Mouse (Mus musculus) midbrain, postnatal 0 days (tissue): ENCODE measurements around the gene Znrd1. TPM values are rescaled to one million over a fixed set of nuclear protein-coding genes. Genes with fewer than 3 reads are reported as not detected.

ENCODE experiments used
- ATAC-seq: fragments of 200-750 bp; cut with Nextera tagmentation; 2 replicates; pipeline ENCODE4 v1.8.0; 2017; ENCODE audit warnings: moderate number of reproducible peaks, mild to moderate bottlenecking, moderate TSS enrichment, moderate library complexity; ENCODE audit not compliant: low FRiP score
- DNase-seq: peaks from one replicate; pipeline ENCODE4 v3.0.0-alpha.2; 2015; ENCODE audit warnings: low spot score
- H3K27ac ChIP-seq: fragments of 300-500 bp; sonication (generic); 2 replicates; pipeline ENCODE4 v1.5.1; 2014; ENCODE audit warnings: low read depth, mild to moderate bottlenecking, low read length, mixed read lengths
- H3K27me3 ChIP-seq: fragments of 300-500 bp; sonication (generic); 2 replicates; pipeline ENCODE4 v1.6.1; 2014; ENCODE audit warnings: low read length, control low read depth, mixed read lengths; ENCODE audit not compliant: insufficient read depth
- H3K36me3 ChIP-seq: fragments of 300-500 bp; sonication (generic); 2 replicates; pipeline ENCODE4 v1.6.1; 2014; ENCODE audit warnings: low read length, control low read depth, mixed read lengths; ENCODE audit not compliant: insufficient read depth
- H3K4me1 ChIP-seq: fragments of 300-500 bp; sonication (generic); 2 replicates; pipeline ENCODE4 v1.6.1; 2014; ENCODE audit warnings: mild to moderate bottlenecking, control low read depth, antibody characterized with exemption, low read length, mixed read lengths; ENCODE audit not compliant: insufficient read depth
- H3K4me2 ChIP-seq: fragments of 300-500 bp; sonication (generic); 2 replicates; pipeline ENCODE4 v1.6.1; 2014; ENCODE audit warnings: low read depth, mild to moderate bottlenecking, low read length, mixed read lengths; ENCODE audit not compliant: poor library complexity, severe bottlenecking
- H3K4me3 ChIP-seq: fragments of 300-500 bp; sonication (generic); 2 replicates; pipeline ENCODE4 v1.5.1; 2014; ENCODE audit warnings: low read depth, mild to moderate bottlenecking, low read length, moderate library complexity
- H3K9ac ChIP-seq: fragments of 300-500 bp; sonication (generic); replicated peaks from 2 replicates; pipeline ENCODE4 v1.6.1; 2014; ENCODE audit warnings: mild to moderate bottlenecking, low read length, moderate library complexity, mixed read lengths; ENCODE audit not compliant: poor library complexity, severe bottlenecking
- H3K9me3 ChIP-seq: fragments of 300-500 bp; sonication (generic); 2 replicates; pipeline ENCODE4 v1.6.1; 2016; ENCODE audit warnings: low read length, control low read depth
- CTCF ChIP-seq: IDR thresholded peaks from 2 replicates; pipeline ENCODE4 v1.5.1; 2016; ENCODE audit warnings: antibody characterized with exemption, mild to moderate bottlenecking
- WGBS: fragments of 180-500 bp; shearing (Covaris S2); extraction: QIAGEN DNeasy Blood & Tissue Kit; methylation state at CpG from one replicate; pipeline ENCODE4 v1.1.7; 2014; 5-methylcytosine and 5-hydroxymethylcytosine counted together
- polyA plus RNA-seq: library from polyadenylated mRNA; unstranded; fragments of >200 nt; fragmentation: Nextera tagmentation; extraction: Ambion mirVana; gene quantifications from 2 replicates; pipeline ENCODE4 v1.2.1, GENCODE M21; 2015
- total RNA-seq: library from RNA; depleted of rRNA; stranded (reverse); fragments of >200 nt; gene quantifications from 2 replicates; pipeline ENCODE4 v1.2.3, GENCODE M21; 2014

The Znrd1 gene
- total and polyA plus RNA-seq, 2 experiments from 2014 or later, result 31.6 to 43.7 TPM

- ATAC-seq (no peak), DNase-seq (no peak)
- peak overlapping the region; percentile 69 for H3K9ac ChIP-seq
- 7% methylated on average over 12 of the region's 12 CpGs for WGBS
- peak overlapping the region; percentile 68 for H3K4me3 ChIP-seq
- H3K9me3 ChIP-seq, result no peaks in the 10 kb centered on the region
- no peaks in the 10 kb centered on the region for H3K36me3 ChIP-seq
- H3K4me2 ChIP-seq, result peak overlapping the region; percentile 67
- peak overlapping the region; percentile 73; the same call in 1 of the 2 replicates for H3K27ac ChIP-seq
- H3K4me1 ChIP-seq, result peaks cover 6% of the 10 kb centered on the region; the same call in 1 of the 2 replicates
- TF ChIP-seq CTCF, result no peak
- H3K27me3 ChIP-seq, result no peaks in the 10 kb centered on the region
Observed at GRCm38 (mm10) chr17:36958884-36959283, 525 bp upstream of the Znrd1 start.

DNA sequence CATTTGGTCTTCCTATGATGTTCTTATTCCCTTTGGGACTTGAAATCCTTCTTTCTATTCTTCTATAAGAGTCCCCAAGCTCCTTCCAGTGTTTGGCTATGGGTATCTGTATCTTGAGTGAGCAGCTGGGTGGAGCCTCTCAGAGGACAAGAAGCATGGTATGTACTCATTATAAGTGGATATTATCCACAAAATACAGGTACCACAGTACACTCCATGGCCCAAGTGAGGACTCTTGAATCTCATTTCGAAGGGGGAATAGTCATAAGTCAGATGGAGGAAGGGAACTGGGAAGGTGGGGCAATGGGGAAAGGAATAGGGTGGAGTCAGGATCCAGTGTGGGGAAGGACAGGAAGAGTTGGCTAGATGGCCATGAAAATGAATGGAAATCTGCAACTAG, 5.3 kb downstream of the Znrd1 start:
- TF ChIP-seq CTCF, result no peak

GRCm38 (mm10) chr17:36952631-36953030, 5.7 kb downstream of the Znrd1 start:
- Histone ChIP-seq H3K9me3 (no peaks in the 10 kb centered on the region), H3K4me2 (no peak overlapping the region), H3K27ac (0 out of 2 replicates have a peak overlapping the region, but pooled peaks have one; percentile 74), H3K36me3 (peaks cover 8% of the 10 kb centered on the region), H3K4me1 (no peaks in the 10 kb centered on the region), H3K9ac (no peak overlapping the region), H3K4me3 (no peak overlapping the region), H3K27me3 (no peaks in the 10 kb centered on the region)
- ATAC-seq, result no peak
- no peak for TF ChIP-seq CTCF
- WGBS, result 98% methylated on average over 2 of the region's 2 CpGs
- DNase-seq, result no peak

More for the DNA sequence above, 5.3 kb downstream of the Znrd1 start:
- Histone ChIP-seq H3K27ac (no peak overlapping the region), H3K4me2 (no peak overlapping the region), H3K4me1 (no peaks in the 10 kb centered on the region), H3K9ac (no peak overlapping the region), H3K36me3 (peaks cover 8% of the 10 kb centered on the region), H3K9me3 (no peaks in the 10 kb centered on the region), H3K27me3 (no peaks in the 10 kb centered on the region), H3K4me3 (no peak overlapping the region)
- 85% methylated on average over 1 of the region's 1 CpGs for WGBS
- DNase-seq (no peak), ATAC-seq (no peak)

GRCm38 (mm10) chr17:36950981-36951947, 7.1 kb downstream of the Znrd1 start, which contains the start of gene Ppp1r11:
TSS of gene Ppp1r11 (minus strand) at chr17:36951741.
- Histone ChIP-seq H3K27me3 (no peaks in the 10 kb centered on the region), H3K36me3 (peaks cover 8% of the 10 kb centered on the region), H3K4me1 (0 out of 2 replicates have a peak, but pooled peaks cover 2% of the 10 kb centered on the region), H3K9ac (peak within 1 kb of the TSS; percentile 65), H3K27ac (peak within 1 kb of the TSS; percentile 74), H3K4me3 (peak within 1 kb of the TSS; percentile 51), H3K4me2 (peak within 1 kb of the TSS; percentile 77), H3K9me3 (no peaks in the 10 kb centered on the region)
- 2% methylated on average over 36 of the region's 36 CpGs for WGBS
- no peak for TF ChIP-seq CTCF
- DNase-seq (peak; percentile 99), ATAC-seq (peak; percentile 97)

DNA sequence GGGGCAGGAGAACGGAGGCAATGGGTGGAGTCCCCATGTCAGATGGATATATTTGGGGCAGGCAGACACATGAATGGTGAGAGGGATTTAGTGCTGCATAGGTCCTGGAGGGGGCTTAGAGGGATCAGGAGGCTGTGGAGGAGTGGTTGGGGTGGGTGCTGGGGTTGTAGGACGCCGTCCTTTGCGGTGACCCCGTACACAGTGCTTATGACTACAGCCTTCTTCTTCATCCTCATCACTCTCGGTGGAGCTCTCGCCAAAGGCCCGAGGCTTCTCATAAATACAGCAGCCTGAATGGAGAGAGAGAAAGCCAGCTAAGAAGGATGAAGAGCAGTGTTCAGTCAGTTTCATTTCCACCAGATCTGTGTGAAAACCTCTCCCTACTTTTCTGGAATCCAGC, 9.1 kb downstream of the Znrd1 start:
- DNase-seq (no peak), ATAC-seq (no peak)
- Histone ChIP-seq H3K4me2 (no peak overlapping the region), H3K36me3 (peaks cover 8% of the 10 kb centered on the region), H3K9ac (no peak overlapping the region), H3K27me3 (0 out of 2 replicates have a peak, but pooled peaks cover 4% of the 10 kb centered on the region), H3K4me1 (peaks cover 4% of the 10 kb centered on the region; the same call in 1 of the 2 replicates), H3K9me3 (no peaks in the 10 kb centered on the region), H3K4me3 (no peak overlapping the region), H3K27ac (no peak overlapping the region)
- TF ChIP-seq CTCF, result no peak
- 91% methylated on average over 8 of the region's 8 CpGs for WGBS

GRCm38 (mm10) chr17:36948286-36948685, 10.1 kb downstream of the Znrd1 start:
- Histone ChIP-seq H3K4me1 (peaks cover 4% of the 10 kb centered on the region; the same call in 1 of the 2 replicates), H3K36me3 (peaks cover 8% of the 10 kb centered on the region), H3K9me3 (no peaks in the 10 kb centered on the region), H3K27me3 (0 out of 2 replicates have a peak, but pooled peaks cover 8% of the 10 kb centered on the region), H3K4me3 (no peak overlapping the region), H3K27ac (no peak overlapping the region), H3K9ac (no peak overlapping the region), H3K4me2 (no peak overlapping the region)
- no peak for TF ChIP-seq CTCF
- DNase-seq (no peak), ATAC-seq (no peak)
- WGBS, result 87% methylated on average over 1 of the region's 1 CpGs
